Mouse (Mus musculus) intestine, postnatal 0 days (tissue): ENCODE data around the gene Trdmt1. TPM values are rescaled to one million over a fixed set of nuclear protein-coding genes. Genes with fewer than 3 reads are reported as not detected.
A peak's percentile ranks its signal among the peaks of the same experiment; 100 is the strongest.
"Not testable (repeated sequence)": the region's sequence is repeated elsewhere in the genome, so short reads cannot be mapped to it uniquely, and the experiment has no call there.

Experiments used
- ATAC-seq: fragments of 200-750 bp; cut with Nextera tagmentation; 2 replicates; pipeline ENCODE4 v1.8.0; 2017; ENCODE audit warnings: mild to moderate bottlenecking, moderate TSS enrichment, moderate library complexity
- H3K27ac ChIP-seq: fragments of 300-500 bp; sonication (generic); 2 replicates; pipeline ENCODE4 v1.5.1; 2014; ENCODE audit warnings: mild to moderate bottlenecking, low read depth, low read length, moderate library complexity
- H3K27me3 ChIP-seq: fragments of 300-500 bp; sonication (generic); replicated peaks from 2 replicates; pipeline ENCODE4 v1.6.1; 2014; ENCODE audit warnings: low read length, mixed read lengths; ENCODE audit not compliant: control insufficient read depth, insufficient read depth
- H3K36me3 ChIP-seq: fragments of 300-500 bp; sonication (generic); 2 replicates; pipeline ENCODE4 v1.6.1; 2014; ENCODE audit warnings: mild to moderate bottlenecking, moderate library complexity; ENCODE audit not compliant: control insufficient read depth, insufficient read depth
- H3K4me1 ChIP-seq: fragments of 300-500 bp; sonication (generic); replicated peaks from 2 replicates; pipeline ENCODE4 v1.6.1; 2014; ENCODE audit warnings: antibody characterized with exemption, low read length, mixed read lengths; ENCODE audit not compliant: control insufficient read depth, insufficient read depth
- H3K4me2 ChIP-seq: fragments of 300-500 bp; sonication (generic); replicated peaks from 2 replicates; pipeline ENCODE4 v1.6.1; 2014; ENCODE audit warnings: low read depth, mild to moderate bottlenecking, moderate library complexity
- H3K4me3 ChIP-seq: fragments of 300-500 bp; sonication (generic); 2 replicates; pipeline ENCODE4 v1.5.1; 2014; ENCODE audit warnings: low read depth, low read length
- H3K9ac ChIP-seq: fragments of 300-500 bp; sonication (generic); 2 replicates; pipeline ENCODE4 v1.6.1; 2014; ENCODE audit warnings: mild to moderate bottlenecking, low read depth, low read length
- H3K9me3 ChIP-seq: fragments of 300-500 bp; sonication (generic); 2 replicates; pipeline ENCODE4 v1.6.1; 2016; ENCODE audit warnings: mixed run types; ENCODE audit not compliant: control insufficient read depth
- CTCF ChIP-seq: sonication (generic); IDR thresholded peaks from 2 replicates; pipeline ENCODE4 v1.5.1; 2016; ENCODE audit warnings: low read depth, mild to moderate bottlenecking, control low read depth, antibody characterized with exemption, moderate library complexity
- WGBS: fragments of 180-500 bp; shearing (Covaris S2); extraction: QIAGEN DNeasy Blood & Tissue Kit; methylation state at CpG from one replicate; pipeline ENCODE4 v1.1.7; 2014; 5-methylcytosine and 5-hydroxymethylcytosine counted together
- polyA plus RNA-seq: library from polyadenylated mRNA; unstranded; fragments of >200 nt; fragmentation: Nextera tagmentation; extraction: Ambion mirVana; gene quantifications from 2 replicates; pipeline ENCODE4 v1.2.1, GENCODE M21; 2015

Trdmt1 gene
- polyA plus RNA-seq = 6.3 and 6.8 TPM in 2 replicates

DNA sequence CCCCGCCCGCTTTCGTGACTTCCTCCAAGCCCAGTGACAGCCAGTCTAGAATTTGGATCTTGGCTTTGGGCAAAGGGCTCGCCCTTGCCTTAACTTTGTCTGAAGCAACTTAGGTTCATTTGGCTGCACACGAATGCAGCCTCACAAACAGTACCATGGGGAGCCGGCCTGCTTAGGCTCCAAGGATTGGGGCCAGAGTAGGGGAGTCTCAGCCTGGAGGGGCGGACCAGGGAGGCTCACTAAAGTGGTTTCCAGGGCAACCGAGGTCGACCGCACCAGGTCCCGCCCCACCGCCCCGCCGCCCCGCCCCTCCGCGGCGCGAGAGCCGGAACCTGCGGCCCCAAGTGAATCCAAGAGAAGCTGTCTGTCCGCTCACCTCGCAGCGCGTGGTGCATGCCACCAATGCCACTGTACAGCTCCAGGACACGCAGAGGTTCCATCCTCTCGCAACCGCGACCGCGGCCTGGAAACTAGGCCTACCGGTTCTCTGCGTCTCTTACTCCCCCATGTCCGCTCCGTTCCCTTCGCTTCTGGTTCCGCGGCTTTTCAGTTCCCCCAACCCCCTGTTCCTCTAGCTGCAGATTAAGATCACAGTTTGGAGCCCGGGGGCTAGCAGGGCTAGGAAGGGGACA lies at the start of gene Trdmt1:
Gene Trdmt1, minus strand, starts transcription at position 476 of the 632 bp plus-strand sequence.
- Histone ChIP-seq H3K4me3 (peak within 1 kb of the TSS; percentile 68), H3K9me3 (no peaks in the 10 kb centered on the region), H3K27me3 (no peaks in the 10 kb centered on the region), H3K27ac (peak within 1 kb of the TSS; percentile 89), H3K9ac (peak within 1 kb of the TSS; percentile 70), H3K36me3 (no peaks in the 10 kb centered on the region), H3K4me1 (no peaks in the 10 kb centered on the region; the same call in none of the 2 replicates), H3K4me2 (peak within 1 kb of the TSS; percentile 75)
- WGBS = under 1% methylated on average over 36 of the region's 39 CpGs
- peak; percentile 95 for ATAC-seq
- TF ChIP-seq CTCF = no peak

DNA sequence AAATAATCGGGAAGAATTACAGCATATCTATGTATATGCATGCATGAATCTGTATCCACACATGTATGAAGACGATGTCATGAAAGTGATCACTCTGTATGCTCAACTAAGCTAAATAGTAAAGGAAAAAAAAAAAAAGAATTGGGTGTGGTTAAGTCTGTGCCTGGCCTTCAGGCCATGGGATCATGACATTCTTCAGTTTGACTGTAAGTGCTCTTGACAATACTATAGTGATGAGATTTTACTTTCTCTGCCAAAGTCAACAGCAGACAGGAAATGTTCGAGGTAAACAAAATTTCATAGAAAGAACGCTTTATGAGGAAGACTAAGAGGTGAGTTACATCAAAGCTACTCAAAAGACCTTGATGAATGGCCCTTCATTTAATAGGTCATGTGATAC lies 48.9 kb upstream of the Trdmt1 start:
- ATAC-seq = no peak
- 74% methylated on average over 4 of the region's 4 CpGs for WGBS

GRCm38 (mm10) chr2:13583746-13584145 lies 39.3 kb upstream of the Trdmt1 start:
- H3K4me2 ChIP-seq, H3K9ac ChIP-seq, ATAC-seq, H3K4me1 ChIP-seq, H3K9me3 ChIP-seq, H3K27me3 ChIP-seq, H3K27ac ChIP-seq, H3K4me3 ChIP-seq: not testable (repeated sequence)
- H3K36me3 ChIP-seq = peaks cover 19% of the 10 kb centered on the region

More for the DNA sequence above, 48.9 kb upstream of the Trdmt1 start:
- Histone ChIP-seq H3K27ac (no peak overlapping the region), H3K4me3 (no peak overlapping the region), H3K4me2 (no peak overlapping the region), H3K36me3 (no peaks in the 10 kb centered on the region), H3K27me3 (no peaks in the 10 kb centered on the region), H3K9ac (no peak overlapping the region), H3K9me3 (no peaks in the 10 kb centered on the region), H3K4me1 (no peaks in the 10 kb centered on the region)
- TF ChIP-seq CTCF = no peak

DNA sequence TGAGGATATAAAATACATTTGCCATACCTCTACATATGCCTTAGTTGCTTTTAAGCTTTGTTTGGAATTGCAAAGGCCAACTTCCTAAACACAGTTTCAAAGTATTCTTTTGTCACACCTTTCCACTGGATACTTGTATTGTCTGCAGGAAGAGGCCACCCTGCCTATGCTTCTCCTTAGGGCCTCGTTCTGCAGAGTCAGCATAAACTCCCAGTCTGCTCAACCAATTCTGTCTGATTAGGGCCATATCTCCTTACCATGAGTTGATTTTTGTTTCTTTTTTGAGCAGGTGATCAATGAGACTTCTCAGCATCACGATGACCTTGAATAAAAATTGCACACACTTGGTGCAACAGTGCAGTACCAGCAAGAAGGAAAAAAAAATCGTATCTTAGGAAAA lies 37.7 kb upstream of the Trdmt1 start:
- no peak overlapping the region for H3K4me3 ChIP-seq
- no peaks in the 10 kb centered on the region for H3K4me1 ChIP-seq
- TF ChIP-seq CTCF = no peak
- 82% methylated on average over 3 of the region's 3 CpGs for WGBS
- H3K36me3 ChIP-seq = peaks cover 24% of the 10 kb centered on the region
- H3K9me3 ChIP-seq = no peaks in the 10 kb centered on the region
- no peak overlapping the region for H3K27ac ChIP-seq
- H3K27me3 ChIP-seq = no peaks in the 10 kb centered on the region
- no peak for ATAC-seq
- no peak overlapping the region for H3K4me2 ChIP-seq
- no peak overlapping the region for H3K9ac ChIP-seq

DNA sequence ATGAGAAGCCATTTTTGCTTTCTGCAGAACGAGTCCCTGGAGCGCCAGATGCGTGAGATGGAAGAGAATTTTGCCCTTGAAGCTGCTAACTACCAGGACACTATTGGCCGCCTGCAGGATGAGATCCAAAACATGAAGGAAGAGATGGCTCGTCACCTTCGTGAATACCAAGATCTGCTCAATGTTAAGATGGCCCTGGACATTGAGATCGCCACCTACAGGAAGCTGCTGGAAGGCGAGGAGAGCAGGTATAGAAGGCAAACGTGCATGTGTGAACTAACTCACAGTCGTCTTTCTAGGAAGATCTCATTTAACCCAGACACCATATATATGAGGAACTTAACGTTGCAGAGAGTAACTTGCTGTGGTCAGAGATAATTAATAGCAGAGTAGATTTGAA lies 35.5 kb upstream of the Trdmt1 start:
- H3K27ac ChIP-seq = no peak overlapping the region

GRCm38 (mm10) chr2:13579315-13579714 lies 34.8 kb upstream of the Trdmt1 start:
- peaks cover 24% of the 10 kb centered on the region for H3K36me3 ChIP-seq
- 0 out of 2 replicates have a peak, but pooled peaks cover 3% of the 10 kb centered on the region for H3K4me1 ChIP-seq
- no peaks in the 10 kb centered on the region for H3K9me3 ChIP-seq
- no peak overlapping the region for H3K4me3 ChIP-seq
- no peak overlapping the region for H3K4me2 ChIP-seq
- 91% methylated on average over 8 of the region's 8 CpGs for WGBS
- H3K9ac ChIP-seq = no peak overlapping the region
- TF ChIP-seq CTCF = no peak
- no peaks in the 10 kb centered on the region for H3K27me3 ChIP-seq
- no peak for ATAC-seq
- H3K27ac ChIP-seq = no peak overlapping the region

More for the DNA sequence above, 35.5 kb upstream of the Trdmt1 start:
- H3K9ac ChIP-seq = no peak overlapping the region
- 71% methylated on average over 11 of the region's 11 CpGs for WGBS
- no peak overlapping the region for H3K4me2 ChIP-seq
- H3K4me1 ChIP-seq = 0 out of 2 replicates have a peak, but pooled peaks cover 3% of the 10 kb centered on the region
- H3K36me3 ChIP-seq = peaks cover 24% of the 10 kb centered on the region
- TF ChIP-seq CTCF = peak; percentile 67
- no peak for ATAC-seq
- no peaks in the 10 kb centered on the region for H3K27me3 ChIP-seq
- no peak overlapping the region for H3K4me3 ChIP-seq
- H3K9me3 ChIP-seq = no peaks in the 10 kb centered on the region
